Mouse (Mus musculus) left cerebral cortex, adult 2 months (tissue): Measurements from ENCODE around the gene Neil1. TPM values are rescaled to one million over a fixed set of nuclear protein-coding genes. Genes with fewer than 3 reads are reported as not detected.

Source experiments
- DNase-seq, 2 experiments: peaks; one replicate each; pipeline ENCODE4 v3.0.0; 2021 to 2022; ENCODE audit warnings: low spot score in 2 of 2, mixed read lengths in 1 of 2; ENCODE audit errors: extremely low spot score in 1 of 2
- H3K27ac ChIP-seq: fragments of 200-600 bp; 2 replicates; pipeline ENCODE4 v1.8.1; 2022
- H3K4me3 ChIP-seq: fragments of 200-600 bp; 2 replicates; pipeline ENCODE4 v1.8.1; 2022
- CTCF ChIP-seq: fragments of 200-600 bp; IDR thresholded peaks from 2 replicates; pipeline ENCODE4 v1.8.1; 2022; ENCODE audit warnings: antibody characterized with exemption, mild to moderate bottlenecking, moderate library complexity
- intact Hi-C: fragments of 180-260 bp; cut with DNase I; formaldehyde crosslinking; loops from one replicate; pipeline ENCODE4 v1.15.1; 2025
- total RNA-seq, 2 experiments: library from RNA; stranded (reverse); gene quantifications; 2 replicates each; pipeline ENCODE4 v1.2.3; 2021

Neil1 gene
- total RNA-seq, 2 experiments from 2014 or later: 9.9 to 10.5 TPM

DNA sequence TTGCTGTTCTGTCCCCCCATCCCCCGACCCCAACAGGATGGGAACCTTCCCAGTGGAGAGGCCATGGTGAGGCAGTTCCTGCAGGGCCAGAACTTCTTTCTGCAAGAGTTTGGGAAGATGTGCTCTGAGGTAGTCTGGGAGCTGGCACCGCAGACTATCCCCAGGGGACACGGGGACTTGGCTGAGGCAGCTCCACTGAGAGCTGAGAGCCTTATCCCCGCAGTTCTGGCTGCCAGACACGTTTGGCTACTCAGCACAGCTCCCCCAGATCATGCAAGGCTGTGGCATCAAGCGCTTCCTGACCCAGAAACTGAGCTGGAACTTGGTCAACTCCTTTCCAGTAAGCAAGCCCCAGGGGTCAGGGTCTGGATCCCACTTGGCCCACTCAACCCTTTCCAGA, 10.9 kb downstream of the Neil1 start:
- no peak for TF ChIP-seq CTCF
- H3K27ac ChIP-seq: no peak overlapping the region
- intact Hi-C loops: no loop called here
- DNase-seq: no peak
- H3K4me3 ChIP-seq: no peak overlapping the region

DNA sequence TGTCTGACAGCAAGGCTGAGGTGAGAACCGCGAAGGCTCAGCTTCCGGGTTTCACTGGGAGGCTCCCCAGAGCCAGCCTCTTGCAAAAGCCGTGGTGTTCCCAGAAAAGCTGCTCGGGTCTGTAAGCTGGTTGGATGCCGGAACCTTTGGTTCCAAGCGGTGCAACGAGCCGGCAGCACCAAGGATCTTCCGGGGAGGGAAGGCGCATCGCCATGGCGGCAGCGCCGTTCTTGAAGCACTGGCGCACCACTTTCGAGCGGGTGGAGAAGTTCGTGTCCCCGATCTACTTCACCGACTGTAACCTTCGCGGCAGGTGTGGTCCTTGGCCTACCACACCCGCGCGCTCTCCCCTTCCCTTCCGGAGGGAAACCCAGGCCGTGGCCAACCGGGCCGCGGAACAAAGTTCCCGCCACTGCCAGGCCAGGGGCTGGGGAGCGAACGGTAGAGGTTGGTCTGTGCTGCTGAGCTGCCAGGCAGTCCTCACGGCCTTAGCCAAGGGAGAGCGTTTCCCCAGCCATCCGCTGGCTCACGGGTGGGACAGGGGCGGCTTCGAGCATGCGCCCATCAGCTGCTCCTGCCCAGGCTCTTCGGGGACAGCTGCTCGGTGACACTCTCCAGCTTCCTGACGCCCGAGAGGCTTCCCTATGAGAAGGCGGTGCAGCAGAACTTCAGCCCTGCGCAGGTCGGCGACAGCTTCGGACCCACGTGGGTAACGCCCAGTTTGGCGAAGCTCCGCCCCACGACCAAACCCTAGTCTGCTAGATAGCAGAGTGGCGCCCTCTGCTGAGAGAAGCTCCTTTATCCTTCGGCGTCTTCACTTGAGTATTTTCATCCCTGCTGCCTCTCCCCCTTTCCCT, 17.3 kb downstream of the Neil1 start, which contains the start of gene Man2c1:
Gene Man2c1 (plus strand): TSS at position 114 of the 857 bp plus-strand sequence.
- peak; percentile 91 to 92 for DNase-seq
- peak; percentile 82 for TF ChIP-seq CTCF
- intact Hi-C loops: loop anchor here (1.0 to 5.0 kb wide), 6 partner anchors 54 to 240 kb away; partner anchors contain the start of genes Snupn and Snx33
- Histone ChIP-seq H3K4me3 (peak within 1 kb of the TSS; percentile 71), H3K27ac (peak within 1 kb of the TSS; percentile 96)

DNA sequence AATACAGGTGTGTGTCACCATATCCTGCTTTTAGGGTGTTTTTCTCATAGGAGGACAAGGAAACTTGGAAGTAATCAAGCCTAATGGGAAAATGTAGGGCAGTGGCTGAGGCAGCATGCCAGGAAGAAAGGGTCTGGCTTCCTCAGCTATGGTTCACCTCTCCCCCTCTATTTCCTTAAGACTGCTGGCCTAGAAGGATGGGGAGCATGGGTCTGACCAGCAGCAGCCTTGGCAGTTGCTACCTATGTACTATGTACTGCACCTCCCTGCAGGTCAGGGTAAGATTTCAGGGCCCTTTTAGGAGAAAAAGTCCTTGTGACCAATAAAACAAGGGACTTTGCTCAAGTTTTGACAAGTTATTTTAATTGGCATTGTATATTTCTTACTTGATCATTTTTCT, 18.5 kb downstream of the Neil1 start:
- Histone ChIP-seq H3K27ac (peak overlapping the region; percentile 96), H3K4me3 (peak overlapping the region; percentile 71; the same call in 1 of the 2 replicates)
- no peak for TF ChIP-seq CTCF
- no peak for DNase-seq
- intact Hi-C loops: loop anchor here (1.0 to 5.0 kb wide), 4 partner anchors 53 to 239 kb away; partner anchors contain the start of gene Snupn

DNA sequence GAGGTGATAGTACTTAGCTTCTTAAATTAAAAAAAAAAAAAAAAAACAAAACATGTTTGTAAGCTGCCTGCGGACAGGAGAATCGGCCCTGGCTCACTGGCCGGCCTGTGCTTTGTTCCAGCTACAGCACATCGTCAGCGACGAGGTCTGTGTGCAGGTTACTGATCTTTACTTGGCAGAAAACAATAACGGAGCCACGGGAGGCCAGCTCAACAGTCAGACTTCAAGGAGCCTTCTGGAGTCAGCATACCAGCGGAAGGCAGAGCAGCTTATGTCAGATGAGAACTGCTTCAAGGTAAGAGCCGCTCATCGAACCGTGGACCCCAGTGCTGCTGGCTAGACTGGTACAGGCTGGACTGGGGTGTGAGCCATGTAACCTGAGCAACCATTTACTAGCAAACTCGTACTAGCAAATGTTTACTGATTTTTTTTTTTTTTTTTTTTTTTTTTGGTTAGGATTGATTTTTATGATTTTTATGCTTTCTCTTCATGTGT, 30.8 kb downstream of the Neil1 start:
- H3K4me3 ChIP-seq: no peak overlapping the region
- intact Hi-C loops: no loop called here

More for the DNA sequence above, 30.8 kb downstream of the Neil1 start:
- no peak overlapping the region for H3K27ac ChIP-seq
- DNase-seq: no peak
- TF ChIP-seq CTCF: no peak

Other genes starting within 250 kb of the Neil1 start
- 1 to 10 TPM; 5.8 to 7.3 TPM for gene Snx33, start 219.9 kb downstream of the Neil1 start, total RNA-seq
- 10 to 100 TPM; 49.8 to 50.2 TPM for gene Imp3, start 210.8 kb downstream of the Neil1 start, total RNA-seq
- 10 to 100 TPM; 13.5 to 16.3 TPM for gene Snupn, start 197.4 kb downstream of the Neil1 start, total RNA-seq
- 10 to 100 TPM; 29.7 to 33.1 TPM for gene Ptpn9, start 153.4 kb downstream of the Neil1 start, total RNA-seq
- gene Sin3a, start 76.3 kb downstream of the Neil1 start, total RNA-seq: 10 to 100 TPM; 38.8 to 47.5 TPM
- gene Man2c1, start 17.6 kb downstream of the Neil1 start, total RNA-seq: 100 to 1,000 TPM; 150 to 175 TPM
- gene Commd4, start 10.0 kb upstream of the Neil1 start, total RNA-seq: 10 to 100 TPM; 84.1 to 93.1 TPM
- not detected for gene Trcg1, start 88.3 kb upstream of the Neil1 start, total RNA-seq
- 10 to 100 TPM; 18.5 to 20.1 TPM for gene 1700017B05Rik, start 114.3 kb upstream of the Neil1 start, total RNA-seq